Mouse (Mus musculus) hindbrain, embryonic 14.5 days (tissue): ENCODE measurements around the gene Mbnl2. TPM values are rescaled to one million over a fixed set of nuclear protein-coding genes. Genes with fewer than 3 reads are reported as not detected.

ENCODE experiments used
- ATAC-seq: fragments of 200-750 bp; cut with Nextera tagmentation; 2 replicates; pipeline ENCODE4 v1.8.0; 2017; ENCODE audit warnings: moderate number of reproducible peaks, mild to moderate bottlenecking, moderate TSS enrichment, moderate library complexity; ENCODE audit not compliant: low FRiP score
- DNase-seq: peaks from one replicate; pipeline ENCODE4 v3.0.0-alpha.2; 2015; ENCODE audit warnings: low spot score
- H3K27ac ChIP-seq: fragments of 300-500 bp; sonication (generic); 2 replicates; pipeline ENCODE4 v1.5.1; 2014; ENCODE audit warnings: mild to moderate bottlenecking, moderate library complexity
- H3K27me3 ChIP-seq: fragments of 300-500 bp; sonication (generic); 2 replicates; pipeline ENCODE4 v1.6.1; 2014; ENCODE audit warnings: mild to moderate bottlenecking, low read length, mixed read lengths; ENCODE audit not compliant: control insufficient read depth, insufficient read depth
- H3K36me3 ChIP-seq: fragments of 300-500 bp; sonication (generic); replicated peaks from 2 replicates; pipeline ENCODE4 v1.6.1; 2014; ENCODE audit not compliant: control insufficient read depth, insufficient read depth
- H3K4me1 ChIP-seq: fragments of 300-500 bp; sonication (generic); replicated peaks from 2 replicates; pipeline ENCODE4 v1.6.1; 2014; ENCODE audit warnings: antibody characterized with exemption, low read length, mixed read lengths; ENCODE audit not compliant: control insufficient read depth, insufficient read depth
- H3K4me2 ChIP-seq: fragments of 300-500 bp; sonication (generic); replicated peaks from 2 replicates; pipeline ENCODE4 v1.6.1; 2014; ENCODE audit warnings: mild to moderate bottlenecking, moderate library complexity
- H3K4me3 ChIP-seq: fragments of 300-500 bp; sonication (generic); replicated peaks from 2 replicates; pipeline ENCODE4 v1.5.1; 2014; ENCODE audit warnings: mild to moderate bottlenecking, low read length
- H3K9ac ChIP-seq: fragments of 300-500 bp; sonication (generic); 2 replicates; pipeline ENCODE4 v1.6.1; 2014
- H3K9me3 ChIP-seq: fragments of 300-500 bp; sonication (generic); 2 replicates; pipeline ENCODE4 v1.6.1; 2016; ENCODE audit warnings: low read length; ENCODE audit not compliant: control insufficient read depth
- WGBS: fragments of 180-500 bp; shearing (Covaris S2); extraction: QIAGEN DNeasy Blood & Tissue Kit; methylation state at CpG from one replicate; pipeline ENCODE4 v1.1.7; 2014; 5-methylcytosine and 5-hydroxymethylcytosine counted together
- polyA plus RNA-seq: library from polyadenylated mRNA; unstranded; fragments of >200 nt; fragmentation: Nextera tagmentation; extraction: Ambion mirVana; gene quantifications from 2 replicates; pipeline ENCODE4 v1.2.1, GENCODE M21; 2014

Mbnl2 gene
- polyA plus RNA-seq, 1 experiment from 2014 or later = 24.4 TPM

DNA sequence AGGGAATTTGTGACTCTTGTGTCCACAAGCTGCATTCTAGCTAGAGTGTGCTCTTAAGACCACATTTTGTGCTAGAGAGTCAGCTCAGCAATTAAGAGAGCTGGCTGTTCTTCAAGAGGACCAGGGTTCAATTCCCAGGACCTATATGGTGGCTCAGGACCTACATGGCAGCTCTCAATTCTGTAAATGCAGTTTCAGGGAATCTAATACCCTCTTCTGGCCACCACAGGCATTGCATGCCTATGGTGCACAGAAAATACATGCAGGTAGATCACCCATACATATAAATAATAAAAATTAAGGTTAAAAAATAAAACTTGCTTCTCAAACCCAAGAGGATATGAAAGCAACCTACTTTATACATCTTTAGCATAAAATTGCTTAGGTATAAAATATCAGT lies 157.3 kb downstream of the Mbnl2 start:
- Histone ChIP-seq H3K27me3 (no peaks in the 10 kb centered on the region), H3K4me1 (peaks cover 5% of the 10 kb centered on the region; the same call in 1 of the 2 replicates), H3K4me2 (no peak overlapping the region), H3K4me3 (no peak overlapping the region), H3K9me3 (no peaks in the 10 kb centered on the region), H3K27ac (no peak overlapping the region), H3K36me3 (no peaks in the 10 kb centered on the region; the same call in 1 of the 2 replicates), H3K9ac (no peak overlapping the region)
- DNase-seq = no peak
- ATAC-seq = no peak

DNA sequence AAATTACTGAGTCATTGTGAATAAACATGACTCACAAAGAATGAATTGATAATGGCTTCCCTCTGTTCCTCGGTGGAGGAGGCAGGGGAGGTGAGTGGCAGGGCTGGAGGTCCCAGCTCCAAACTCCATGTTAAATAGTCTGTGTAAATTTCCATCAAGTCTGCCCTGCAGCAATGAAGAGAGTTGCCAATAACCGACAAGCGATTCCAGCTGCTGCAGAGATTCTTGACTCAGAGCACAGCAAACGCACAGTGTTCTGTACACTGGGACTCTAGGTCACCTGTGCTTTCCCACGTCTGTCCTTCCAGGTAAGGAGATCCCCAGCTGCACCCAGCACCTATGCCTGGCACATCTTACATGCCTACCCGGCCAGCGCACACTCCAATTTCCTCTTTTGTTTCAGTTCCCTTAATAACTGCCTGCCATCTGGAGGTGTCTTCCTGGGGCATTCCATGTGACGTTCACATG lies 158.5 kb downstream of the Mbnl2 start:
- Histone ChIP-seq H3K27ac (peak overlapping the region; percentile 47; the same call in 1 of the 2 replicates), H3K36me3 (no peaks in the 10 kb centered on the region; the same call in 1 of the 2 replicates), H3K4me2 (no peak overlapping the region), H3K4me1 (peaks cover 5% of the 10 kb centered on the region; the same call in 1 of the 2 replicates), H3K9ac (no peak overlapping the region), H3K27me3 (no peaks in the 10 kb centered on the region), H3K9me3 (no peaks in the 10 kb centered on the region), H3K4me3 (no peak overlapping the region)
- ATAC-seq (no peak), DNase-seq (peak; percentile 27)
- 50% methylated on average over 8 of the region's 8 CpGs for WGBS

DNA sequence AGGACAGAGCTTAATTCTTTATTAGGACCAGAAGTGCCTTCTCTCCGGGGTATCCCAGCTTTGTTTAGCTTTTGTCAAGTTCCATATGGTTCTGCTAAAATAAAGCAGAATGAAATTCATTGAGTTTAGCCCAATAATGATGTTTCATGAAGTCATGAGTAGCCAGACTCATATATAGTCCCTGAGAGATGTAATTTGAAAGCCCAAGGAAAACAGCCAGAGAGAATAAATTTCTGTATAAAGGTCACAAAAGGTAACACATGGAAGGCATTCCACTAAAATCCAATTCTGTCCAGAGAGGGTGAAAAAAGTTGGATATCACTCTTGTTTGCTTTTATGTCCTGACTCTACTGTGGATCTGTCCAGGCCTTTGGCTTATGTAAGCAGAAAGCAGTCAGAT lies 159.4 kb downstream of the Mbnl2 start:
- Histone ChIP-seq H3K9me3 (no peaks in the 10 kb centered on the region), H3K4me3 (no peak overlapping the region), H3K36me3 (no peaks in the 10 kb centered on the region), H3K4me2 (no peak overlapping the region), H3K27ac (no peak overlapping the region), H3K4me1 (peaks cover 5% of the 10 kb centered on the region; the same call in 1 of the 2 replicates), H3K9ac (no peak overlapping the region), H3K27me3 (no peaks in the 10 kb centered on the region)
- WGBS = 78% methylated on average over 1 of the region's 1 CpGs
- no peak for ATAC-seq
- no peak for DNase-seq

DNA sequence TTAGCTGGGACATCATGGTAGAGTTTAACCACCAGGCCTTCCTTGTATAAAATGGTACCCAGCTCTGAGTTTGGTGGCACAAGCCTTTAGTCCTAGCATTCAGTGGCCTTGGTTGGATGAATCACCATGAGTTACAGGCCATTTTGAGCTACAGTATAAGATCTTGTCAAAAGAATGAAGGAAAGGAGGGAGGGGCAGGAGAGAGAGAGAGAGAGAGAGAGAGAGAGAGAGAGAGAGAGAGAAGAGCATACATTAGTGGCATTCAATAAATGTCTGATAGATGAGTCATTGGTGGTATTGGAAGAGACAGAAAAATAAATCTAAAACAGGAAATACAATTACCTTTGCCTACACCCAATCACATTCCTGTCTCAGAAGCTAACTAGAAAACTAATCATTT lies 165.2 kb downstream of the Mbnl2 start:
- Histone ChIP-seq H3K4me1 (no peaks in the 10 kb centered on the region), H3K36me3 (no peaks in the 10 kb centered on the region), H3K27ac (no peak overlapping the region), H3K9ac (no peak overlapping the region), H3K9me3 (no peaks in the 10 kb centered on the region), H3K4me3 (no peak overlapping the region), H3K27me3 (no peaks in the 10 kb centered on the region), H3K4me2 (no peak overlapping the region)
- DNase-seq (no peak), ATAC-seq (no peak)

DNA sequence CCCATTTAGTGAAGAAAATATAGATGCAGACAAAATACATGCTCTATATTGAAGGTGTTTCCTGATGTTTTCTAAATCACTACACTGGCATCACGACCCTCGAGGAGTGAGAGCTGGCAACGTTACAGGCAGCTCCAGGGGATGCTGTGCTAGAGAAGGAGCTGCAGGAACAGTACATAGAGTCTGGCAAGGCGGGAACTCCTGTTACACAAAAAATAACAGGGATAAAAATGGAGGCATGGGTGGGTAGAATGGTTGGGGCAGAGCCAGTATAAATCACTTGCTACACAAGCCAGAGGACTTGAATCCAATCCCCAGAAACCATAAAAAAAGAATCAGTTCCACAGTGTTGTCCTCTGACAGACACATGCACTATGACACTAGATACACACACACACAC lies 165.8 kb downstream of the Mbnl2 start:
- no peaks in the 10 kb centered on the region for H3K4me1 ChIP-seq
- DNase-seq (no peak), ATAC-seq (no peak)
- H3K27ac ChIP-seq = no peak overlapping the region
- no peak overlapping the region for H3K9ac ChIP-seq
- H3K4me2 ChIP-seq = no peak overlapping the region
- no peaks in the 10 kb centered on the region for H3K27me3 ChIP-seq
- no peaks in the 10 kb centered on the region for H3K36me3 ChIP-seq
- no peaks in the 10 kb centered on the region for H3K9me3 ChIP-seq
- 77% methylated on average over 4 of the region's 4 CpGs for WGBS
- H3K4me3 ChIP-seq = no peak overlapping the region

DNA sequence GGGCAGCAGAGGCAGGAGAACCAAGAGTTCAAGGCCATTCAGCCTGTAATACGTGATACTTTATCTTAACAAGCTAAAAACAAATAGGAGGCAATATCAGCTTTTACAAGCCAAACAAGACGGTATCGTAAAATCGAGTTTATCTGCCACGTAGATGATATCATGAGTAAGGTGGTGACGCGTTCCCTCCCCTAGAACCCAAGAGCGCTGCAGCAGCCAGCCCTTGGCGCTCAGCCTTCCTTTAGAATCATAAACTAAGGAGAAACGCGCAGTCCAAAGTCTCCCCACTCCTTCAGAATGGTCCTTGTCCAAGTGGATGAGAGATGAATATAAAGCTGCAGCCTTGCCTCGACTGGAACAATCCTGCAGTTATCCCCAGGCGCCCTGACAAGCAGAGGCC lies 166.4 kb downstream of the Mbnl2 start:
- H3K27me3 ChIP-seq = no peaks in the 10 kb centered on the region
- H3K9ac ChIP-seq = no peak overlapping the region
- H3K4me3 ChIP-seq = no peak overlapping the region
- no peaks in the 10 kb centered on the region for H3K36me3 ChIP-seq
- H3K4me2 ChIP-seq = no peak overlapping the region
- H3K4me1 ChIP-seq = no peaks in the 10 kb centered on the region
- 81% methylated on average over 13 of the region's 13 CpGs for WGBS
- H3K27ac ChIP-seq = no peak overlapping the region
- DNase-seq (no peak), ATAC-seq (no peak)
- no peaks in the 10 kb centered on the region for H3K9me3 ChIP-seq

DNA sequence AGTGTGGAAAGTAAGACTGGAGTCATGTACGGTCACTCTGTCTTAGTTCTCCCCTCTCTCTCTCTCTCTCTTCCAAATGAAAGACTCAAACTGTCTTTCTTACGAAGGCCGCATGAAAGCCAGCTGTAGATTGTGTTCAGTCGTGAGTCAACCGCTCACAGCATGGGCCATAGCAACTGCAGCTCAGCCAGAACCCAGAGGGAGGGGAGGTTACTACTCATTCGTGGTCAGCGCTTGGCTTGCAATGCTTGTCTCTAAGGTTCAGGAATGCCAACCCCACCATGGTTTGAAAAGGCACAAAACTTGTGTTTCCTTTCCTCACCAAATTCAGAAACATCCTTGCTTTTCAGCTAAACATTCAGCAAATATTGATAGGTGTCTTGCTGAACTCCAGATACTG lies 178.8 kb downstream of the Mbnl2 start:
- H3K4me2 ChIP-seq = no peak overlapping the region
- 0 out of 2 replicates have a peak, but pooled peaks cover 6% of the 10 kb centered on the region for H3K9me3 ChIP-seq
- 59% methylated on average over 7 of the region's 7 CpGs for WGBS
- ATAC-seq (no peak), DNase-seq (no peak)
- H3K36me3 ChIP-seq = no peaks in the 10 kb centered on the region
- no peaks in the 10 kb centered on the region for H3K4me1 ChIP-seq
- H3K27ac ChIP-seq = no peak overlapping the region
- H3K27me3 ChIP-seq = no peaks in the 10 kb centered on the region
- no peak overlapping the region for H3K4me3 ChIP-seq
- no peak overlapping the region for H3K9ac ChIP-seq

DNA sequence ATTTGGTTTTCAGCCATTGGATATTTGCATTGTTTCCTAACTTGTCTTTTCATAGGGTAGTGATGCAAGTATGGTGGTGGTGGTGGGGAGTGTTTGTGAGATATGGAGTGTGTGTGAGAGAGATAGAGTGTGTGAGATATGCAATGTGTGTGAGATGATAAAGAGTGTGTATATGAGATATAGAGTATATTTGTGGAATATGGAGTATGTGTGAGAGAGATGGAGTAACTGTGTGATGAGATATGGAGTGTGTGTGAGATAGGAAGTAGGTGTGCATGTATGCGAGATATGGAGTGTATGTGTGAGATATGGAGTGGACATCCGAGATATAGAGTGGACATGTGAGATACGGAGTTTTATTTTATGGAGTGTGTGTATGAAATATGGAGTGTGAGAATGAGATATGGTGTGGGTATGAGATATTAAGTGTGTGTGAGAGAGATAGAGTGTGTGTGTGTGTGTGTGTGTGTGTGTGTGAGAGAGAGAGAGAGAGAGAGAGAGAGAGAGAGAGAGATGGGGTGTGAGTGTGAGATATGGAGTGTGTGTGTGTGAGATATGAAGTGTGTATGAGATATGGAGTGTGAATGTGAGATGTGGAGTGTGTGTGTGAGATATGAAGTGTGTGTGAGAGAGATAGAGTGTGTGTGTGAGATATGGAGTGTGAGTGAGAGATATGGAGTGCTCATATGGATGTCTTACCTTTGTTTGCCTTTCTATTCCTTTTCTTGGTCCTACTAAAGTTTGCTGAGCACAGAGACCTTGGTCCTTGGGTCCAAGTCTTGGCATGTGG lies 188.7 kb downstream of the Mbnl2 start:
- 97% methylated on average over 3 of the region's 3 CpGs for WGBS
- DNase-seq = no peak
- Histone ChIP-seq H3K4me3 (no peak overlapping the region), H3K4me1 (no peaks in the 10 kb centered on the region), H3K9me3 (no peaks in the 10 kb centered on the region), H3K9ac (no peak overlapping the region), H3K4me2 (no peak overlapping the region), H3K27me3 (no peaks in the 10 kb centered on the region), H3K36me3 (no peaks in the 10 kb centered on the region), H3K27ac (no peak overlapping the region)
- ATAC-seq = no peak

DNA sequence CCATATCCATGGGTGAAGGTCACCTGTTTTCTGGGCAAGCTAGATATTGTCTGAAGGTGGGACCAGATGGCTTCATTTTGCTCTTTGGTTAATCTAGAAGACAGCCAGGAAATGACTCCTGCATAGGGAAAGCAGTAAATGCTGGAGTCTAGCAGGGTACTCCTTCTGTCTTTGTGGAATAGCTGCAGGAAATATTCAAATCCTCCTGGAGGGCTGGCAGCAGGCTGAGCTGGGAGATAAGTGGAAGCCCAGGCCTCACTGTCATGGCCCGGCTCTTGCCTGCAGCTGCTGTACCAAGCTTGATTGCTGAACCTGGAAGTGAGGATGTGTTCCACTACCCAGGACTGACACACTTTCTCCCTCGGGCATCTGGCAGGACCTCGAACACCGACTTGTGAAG lies 191.3 kb downstream of the Mbnl2 start:
- Histone ChIP-seq H3K4me3 (no peak overlapping the region), H3K9ac (no peak overlapping the region), H3K27me3 (no peaks in the 10 kb centered on the region), H3K9me3 (no peaks in the 10 kb centered on the region), H3K27ac (no peak overlapping the region), H3K4me2 (no peak overlapping the region), H3K4me1 (no peaks in the 10 kb centered on the region), H3K36me3 (no peaks in the 10 kb centered on the region)
- ATAC-seq (no peak), DNase-seq (no peak)
- WGBS = 80% methylated on average over 4 of the region's 4 CpGs
